Mouse (Mus musculus) brain, adult 2 months (tissue): ENCODE measurements around the gene Mcur1.
A peak's percentile ranks its signal among the peaks of the same experiment; 100 is the strongest.

ENCODE experiments used
- DNase-seq: peaks from one replicate; pipeline ENCODE4 v3.0.0; 2011; ENCODE audit warnings: low read depth, low spot score

Gene Mcur1

GRCm38 (mm10) chr13:43525363-43526134 lies 34.4 kb downstream of the Mcur1 start:
- peak; percentile 92 for DNase-seq

- DNase-seq, result peak; percentile 77
Measured at GRCm38 (mm10) chr13:43524491-43525362, 35.3 kb downstream of the Mcur1 start.

GRCm38 (mm10) chr13:43523906-43524480 lies 36.0 kb downstream of the Mcur1 start:
- DNase-seq, result no peak

- no peak for DNase-seq
Measured at GRCm38 (mm10) chr13:43521940-43522339, 38.1 kb downstream of the Mcur1 start.

- peak; percentile 40 for DNase-seq
Measured at GRCm38 (mm10) chr13:43519251-43519650, 40.7 kb downstream of the Mcur1 start.

GRCm38 (mm10) chr13:43517371-43517770 lies 42.6 kb downstream of the Mcur1 start:
- peak; percentile 72 for DNase-seq

GRCm38 (mm10) chr13:43516931-43517330 lies 43.1 kb downstream of the Mcur1 start:
- DNase-seq, result peak; percentile 41

- peak; percentile 82 for DNase-seq
Measured at GRCm38 (mm10) chr13:43516119-43516518, 43.9 kb downstream of the Mcur1 start.

- DNase-seq, result peak; percentile 74
Measured at GRCm38 (mm10) chr13:43514950-43515358, 45.0 kb downstream of the Mcur1 start.

GRCm38 (mm10) chr13:43512736-43513135 lies 47.3 kb downstream of the Mcur1 start:
- DNase-seq, result no peak

- no peak for DNase-seq
Measured at GRCm38 (mm10) chr13:43505798-43506197, 54.2 kb downstream of the Mcur1 start.

- peak; percentile 29 for DNase-seq
Measured at GRCm38 (mm10) chr13:43503395-43503850, 56.6 kb downstream of the Mcur1 start.

GRCm38 (mm10) chr13:43501601-43502000 lies 58.4 kb downstream of the Mcur1 start:
- no peak for DNase-seq

- DNase-seq, result no peak
Measured at GRCm38 (mm10) chr13:43500483-43500850, 59.5 kb downstream of the Mcur1 start.

GRCm38 (mm10) chr13:43499731-43500482 lies 60.1 kb downstream of the Mcur1 start:
- DNase-seq, result no peak

- DNase-seq, result peak; percentile 85
Measured at GRCm38 (mm10) chr13:43498849-43499248, 61.1 kb downstream of the Mcur1 start.

- DNase-seq, result no peak
Measured at GRCm38 (mm10) chr13:43497769-43498168, 62.2 kb downstream of the Mcur1 start.

GRCm38 (mm10) chr13:43496660-43497059 lies 63.3 kb downstream of the Mcur1 start:
- peak; percentile 45 for DNase-seq

GRCm38 (mm10) chr13:43495645-43496044 lies 64.3 kb downstream of the Mcur1 start:
- peak; percentile 66 for DNase-seq

- DNase-seq, result peak; percentile 49
Measured at GRCm38 (mm10) chr13:43493725-43494124, 66.3 kb downstream of the Mcur1 start.

GRCm38 (mm10) chr13:43493058-43493481 lies 66.9 kb downstream of the Mcur1 start:
- DNase-seq, result peak; percentile 78
